Mouse (Mus musculus) testis, postnatal 10 days (tissue): ENCODE data around the gene Tom1l2.

Experiments
- DNase-seq: peaks from one replicate; pipeline ENCODE4 v3.0.0; 2021; ENCODE audit warnings: low spot score

Tom1l2 gene

DNA sequence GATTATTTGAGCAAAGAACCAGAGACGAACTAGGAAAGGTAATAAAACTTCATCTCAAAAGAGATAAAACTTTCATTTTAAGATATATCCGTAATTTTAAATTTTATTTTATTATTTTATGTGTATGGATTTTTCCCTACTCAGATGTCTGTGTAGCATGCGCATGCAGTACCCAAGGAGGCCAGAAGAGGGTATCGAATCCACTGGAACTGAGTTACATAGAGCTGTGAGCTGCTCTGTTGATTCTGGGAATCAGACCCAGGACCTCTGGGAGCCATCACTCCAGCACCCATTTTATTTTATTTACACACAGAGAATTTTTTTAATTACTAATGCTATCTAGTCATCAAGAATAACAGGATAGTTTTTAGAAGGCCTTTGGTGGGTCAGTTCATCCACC, 45.9 kb downstream of the Tom1l2 start:
- peak; percentile 77 for DNase-seq

GRCm38 (mm10) chr11:60305611-60306010, 47.1 kb downstream of the Tom1l2 start:
- no peak for DNase-seq

- DNase-seq = no peak
These were observed 49.2 kb downstream of the Tom1l2 start for GRCm38 (mm10) chr11:60303497-60303896.

DNA sequence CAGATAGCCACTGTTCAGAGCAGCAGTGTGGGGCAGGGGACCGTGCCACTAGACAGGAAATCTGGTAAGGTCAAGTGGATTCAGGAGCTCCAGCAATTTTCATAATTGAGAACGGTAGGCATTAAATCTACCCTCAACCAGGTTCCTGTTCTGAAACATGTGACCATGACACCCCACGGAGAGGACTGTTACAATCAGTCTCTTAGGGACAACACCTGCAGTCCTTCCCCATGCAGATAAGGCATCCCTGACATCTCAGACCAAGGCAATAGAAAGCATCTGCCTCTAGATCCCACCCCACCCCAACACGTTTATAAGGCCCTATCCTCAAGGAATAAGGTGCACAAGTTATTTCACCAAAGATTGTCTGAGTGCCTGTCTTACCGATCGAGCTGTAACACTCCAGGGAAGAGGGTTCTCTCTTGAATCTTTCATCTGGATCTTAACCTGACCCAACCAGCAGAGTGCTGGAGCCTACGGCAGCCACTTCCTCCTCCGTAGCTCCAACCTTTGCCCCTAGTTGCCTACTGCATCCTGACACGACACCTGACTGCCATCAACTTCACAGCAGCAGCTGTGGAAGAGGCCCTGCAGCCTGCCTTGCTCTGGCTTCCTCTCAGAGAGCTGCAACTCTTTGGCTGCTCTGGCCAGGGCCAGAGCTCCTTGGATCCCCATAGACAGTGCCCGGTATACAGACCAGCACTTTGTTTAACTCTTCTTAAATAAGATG, 50.2 kb downstream of the Tom1l2 start:
- no peak for DNase-seq

- DNase-seq = no peak
These were observed 51.0 kb downstream of the Tom1l2 start for GRCm38 (mm10) chr11:60301588-60302208.

DNA sequence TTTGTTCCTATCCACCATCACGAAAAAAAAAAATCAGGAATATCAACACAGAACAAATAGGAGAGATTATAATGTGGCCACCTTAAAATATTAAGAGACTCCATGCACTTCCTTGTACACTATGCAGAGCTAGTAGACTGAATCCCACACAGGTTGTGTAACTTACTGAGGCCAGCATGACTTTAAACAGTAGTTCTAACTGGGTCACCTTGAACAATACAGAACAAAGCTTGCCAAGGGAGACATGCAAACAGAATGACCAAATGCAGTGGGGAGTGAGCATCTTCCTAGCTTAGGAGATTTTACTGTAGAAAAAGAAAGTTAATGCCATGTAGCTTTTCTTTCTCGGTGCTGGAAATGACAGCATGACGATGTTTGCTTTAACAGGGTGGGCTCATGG, 52.4 kb downstream of the Tom1l2 start:
- no peak for DNase-seq

- DNase-seq = no peak
These were observed 54.9 kb downstream of the Tom1l2 start for GRCm38 (mm10) chr11:60297772-60298171.

DNA sequence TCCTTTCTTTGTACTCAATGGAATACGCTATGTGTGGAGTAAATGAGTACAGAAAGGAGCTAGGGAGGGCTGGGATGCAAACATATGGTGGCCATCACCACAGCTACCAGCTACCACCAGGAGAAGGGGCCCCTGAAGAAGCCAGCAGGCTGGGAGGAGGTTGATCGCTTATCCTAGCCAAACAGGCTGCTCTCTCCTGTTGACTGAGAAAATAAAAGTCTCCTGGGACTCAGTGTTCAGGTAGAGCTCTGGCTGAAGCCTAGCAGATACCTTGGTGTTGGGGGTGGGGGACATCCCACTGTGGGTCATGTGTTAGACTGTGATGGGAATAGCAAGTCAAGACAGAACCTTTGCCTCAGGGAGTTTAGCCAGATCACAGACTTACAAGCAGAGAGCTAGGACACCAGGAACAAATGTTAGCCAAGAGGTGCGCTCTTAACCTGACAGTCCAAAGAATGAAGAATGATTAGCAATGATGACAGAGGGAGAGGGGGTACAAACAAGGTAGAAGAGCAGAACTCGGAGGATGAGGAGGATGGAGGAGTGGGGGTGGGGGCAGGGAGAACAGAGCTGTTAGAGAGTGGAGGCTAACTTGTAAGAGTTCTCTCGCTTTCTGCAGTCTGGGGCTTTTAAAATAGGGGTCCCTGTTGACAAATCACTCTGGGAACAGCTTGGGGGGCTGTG, 57.9 kb downstream of the Tom1l2 start:
- no peak for DNase-seq

GRCm38 (mm10) chr11:60293683-60294629, 58.7 kb downstream of the Tom1l2 start:
- no peak for DNase-seq

DNA sequence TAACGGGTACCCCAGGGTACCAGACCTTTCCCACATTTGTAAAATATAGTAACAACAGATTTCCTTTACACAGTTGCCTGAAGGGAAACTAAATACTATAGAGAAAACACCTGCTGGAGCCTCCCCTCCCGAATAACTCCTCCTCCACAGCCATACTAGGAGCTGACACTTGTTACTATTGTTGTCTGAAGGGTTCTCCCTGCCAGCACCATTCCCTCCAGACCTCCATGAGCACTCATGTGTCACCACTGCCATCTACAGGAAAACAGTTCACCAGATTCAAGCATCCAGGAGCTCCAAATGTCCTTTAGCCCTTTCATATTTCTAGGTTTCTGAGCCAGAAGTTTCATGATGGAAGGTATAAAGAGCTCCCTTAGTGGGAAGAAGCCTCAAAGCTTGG, 60.0 kb downstream of the Tom1l2 start:
- DNase-seq = peak; percentile 61

- DNase-seq = no peak
These were observed 63.7 kb downstream of the Tom1l2 start for GRCm38 (mm10) chr11:60288980-60289379.

- no peak for DNase-seq
These were observed 66.4 kb downstream of the Tom1l2 start for GRCm38 (mm10) chr11:60286311-60286710.

DNA sequence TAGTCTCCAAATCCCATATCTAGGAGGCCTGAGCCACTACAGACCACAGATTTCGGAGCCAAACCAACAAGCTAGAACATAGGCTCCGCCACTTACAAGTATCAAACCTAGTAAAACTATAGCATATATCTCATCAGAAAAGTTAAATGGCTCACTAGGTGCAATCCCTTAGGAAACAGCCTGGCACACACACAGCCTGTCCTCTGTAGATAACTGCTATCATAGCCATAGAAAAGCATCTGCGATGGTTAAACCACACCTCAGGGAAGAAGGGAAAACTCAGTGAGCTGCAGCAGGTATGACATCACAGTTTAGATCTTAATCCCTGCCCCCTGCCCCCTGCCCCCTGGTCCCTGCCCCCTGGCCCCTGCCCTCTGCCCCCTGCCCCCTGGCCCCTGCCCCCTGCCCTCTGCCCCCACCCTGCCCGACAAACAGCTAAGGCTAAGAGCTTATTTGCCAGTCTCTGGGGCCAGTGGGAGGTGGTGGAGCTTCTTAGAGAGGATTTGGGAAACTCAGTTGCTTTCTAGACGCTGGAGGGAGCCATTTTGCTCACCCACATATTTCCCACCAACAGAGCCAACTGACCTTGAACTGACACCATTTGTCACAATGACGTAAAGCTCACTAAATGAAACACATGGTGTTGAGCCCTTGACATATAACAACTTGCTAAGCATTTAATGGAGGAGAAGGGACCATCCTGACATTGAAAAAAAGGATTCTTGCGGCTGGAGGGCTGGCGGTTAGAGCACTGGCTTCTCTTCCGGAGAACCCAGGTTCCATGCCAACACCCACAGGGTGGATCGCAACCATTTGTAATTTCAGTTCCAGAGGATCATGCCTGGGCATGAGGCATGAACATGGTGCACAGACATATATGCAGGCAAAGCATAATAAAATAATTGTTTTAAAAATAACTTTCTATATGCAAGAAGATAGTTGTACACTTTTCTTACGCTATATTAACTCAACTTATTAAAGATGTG, 72.0 kb downstream of the Tom1l2 start:
- no peak for DNase-seq

- no peak for DNase-seq
These were observed 73.2 kb downstream of the Tom1l2 start for GRCm38 (mm10) chr11:60279483-60279882.

- no peak for DNase-seq
These were observed 74.9 kb downstream of the Tom1l2 start for GRCm38 (mm10) chr11:60277771-60278170.

GRCm38 (mm10) chr11:60277164-60277740, 75.5 kb downstream of the Tom1l2 start:
- DNase-seq = no peak

DNA sequence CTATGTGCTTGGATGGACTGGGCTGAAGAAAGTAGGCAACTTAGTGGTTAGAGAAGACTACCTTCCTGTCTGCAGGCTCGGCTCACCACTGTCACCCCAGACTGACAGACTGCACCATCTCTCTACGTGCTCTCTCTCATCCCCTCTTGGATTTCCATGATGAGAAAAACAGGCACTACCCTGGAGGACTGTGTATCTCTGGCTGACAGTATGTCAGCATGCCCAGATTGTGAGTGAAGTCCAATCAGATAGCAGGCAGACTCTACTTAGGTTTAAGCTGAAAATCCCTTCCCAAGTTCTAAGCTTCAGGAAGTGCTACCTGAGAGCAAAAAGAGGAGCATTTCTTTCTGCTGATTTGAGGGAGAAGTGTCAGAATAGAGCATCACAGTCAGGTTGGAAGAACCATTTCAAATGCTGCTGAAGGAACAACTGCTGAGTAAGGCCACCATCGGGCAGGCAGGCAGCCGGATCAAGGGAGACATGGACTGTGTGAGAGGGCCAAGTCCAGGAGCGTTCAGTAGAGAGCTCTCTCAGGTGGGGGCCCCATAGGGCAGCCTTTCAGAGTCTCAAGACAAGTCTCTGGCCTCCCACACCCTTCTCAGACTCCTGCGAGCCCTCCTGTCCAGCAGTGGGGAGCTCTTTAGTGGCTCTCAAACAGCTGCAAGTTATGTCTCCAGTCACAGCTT, 76.2 kb downstream of the Tom1l2 start:
- no peak for DNase-seq

- DNase-seq = no peak
These were observed 79.4 kb downstream of the Tom1l2 start for GRCm38 (mm10) chr11:60273273-60273805.

DNA sequence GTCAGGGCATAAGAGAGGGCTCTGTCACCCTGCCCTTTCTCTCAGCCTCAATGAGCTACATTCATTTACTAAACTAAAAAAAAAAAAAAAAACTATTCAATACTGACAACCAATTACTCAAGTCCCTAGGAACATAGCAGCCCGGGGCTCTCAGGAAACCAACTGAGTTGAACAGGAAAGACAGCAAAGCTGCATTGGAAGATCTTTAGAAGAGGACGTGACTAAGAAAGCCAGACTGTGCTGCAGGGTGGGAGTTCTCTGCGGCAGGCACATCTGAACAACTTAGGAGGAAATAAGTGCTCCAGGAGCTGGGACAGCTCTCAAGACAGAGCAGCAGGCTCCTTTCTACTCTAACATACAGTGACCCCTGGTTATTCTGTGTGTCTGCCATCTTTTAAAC, 84.1 kb downstream of the Tom1l2 start:
- DNase-seq = no peak
